Mouse (Mus musculus) E14TG2a.4 (cell line): ENCODE measurements around the gene B3gntl1.

Source experiments
- CTCF ChIP-seq: conservative IDR thresholded peaks from 2 replicates; pipeline ENCODE4 v1.5.1; 2014; ENCODE audit warnings: low read length
- NANOG ChIP-seq: IDR thresholded peaks from 2 replicates; pipeline ENCODE4 v1.6.1; 2014; ENCODE audit warnings: borderline replicate concordance, low read length, mixed read lengths
- POU5F1 ChIP-seq: IDR thresholded peaks from 2 replicates; pipeline ENCODE4 v1.6.1; 2014; ENCODE audit warnings: low read length, borderline replicate concordance

DNA sequence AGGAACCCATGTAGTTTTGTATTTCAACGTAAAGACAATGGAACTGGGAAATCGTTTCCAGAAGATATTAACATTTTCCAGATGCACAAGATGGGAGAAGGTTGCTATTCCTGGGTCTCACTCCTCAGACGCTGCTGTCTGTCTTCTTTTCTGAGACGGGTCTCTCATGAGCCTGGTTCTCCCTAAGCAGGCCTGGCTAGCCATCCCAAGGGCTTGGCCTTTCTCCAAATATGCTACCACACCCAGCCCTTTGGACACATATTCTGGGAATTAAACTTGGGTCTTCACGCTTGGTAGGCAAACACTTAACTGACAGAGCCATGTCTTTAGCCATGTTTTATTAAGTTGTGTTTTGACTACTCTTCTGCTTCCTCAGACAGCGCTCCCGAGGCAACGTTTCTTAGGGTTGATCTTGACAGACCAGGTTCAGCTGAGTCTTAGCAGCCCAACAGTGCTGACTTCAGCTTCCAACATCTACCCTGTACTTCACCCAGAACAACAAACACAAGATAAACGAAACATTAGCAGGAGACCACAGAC, 18.5 kb downstream of the B3gntl1 start:
- no peak for TF ChIP-seq CTCF
- no peak for TF ChIP-seq POU5F1
- TF ChIP-seq NANOG: no peak
